Mouse (Mus musculus) lung, postnatal 36 days (tissue): ENCODE data around the gene Abl2.
A peak's percentile ranks its signal among the peaks of the same experiment; 100 is the strongest.
"Not testable (repeated sequence)": the region's sequence is repeated elsewhere in the genome, so short reads cannot be mapped to it uniquely, and the experiment has no call there.

ENCODE experiments used
- DNase-seq: peaks from one replicate; pipeline ENCODE4 v3.0.0; 2022; ENCODE audit warnings: mixed read lengths

Gene Abl2

DNA sequence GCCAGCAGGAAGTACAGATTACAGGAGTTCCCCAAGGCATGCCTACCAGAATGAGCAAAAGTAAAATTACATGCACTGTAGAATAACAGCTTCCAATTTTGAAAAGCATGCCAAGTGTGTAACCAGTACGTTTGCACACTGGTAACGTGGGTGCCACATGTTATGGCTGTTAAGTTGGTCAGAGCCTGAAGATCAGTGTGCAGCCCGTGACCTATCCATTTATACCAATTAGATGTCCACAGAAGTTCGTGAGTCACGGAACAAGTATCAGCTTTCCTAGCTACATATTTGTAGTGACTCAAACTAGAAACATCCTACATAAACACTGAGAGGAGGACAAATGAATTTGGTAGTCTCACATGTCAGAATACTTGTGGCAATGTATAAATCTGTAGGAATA lies 80.9 kb downstream of the Abl2 start:
- DNase-seq = no peak

- DNase-seq = peak; percentile 71
Measured at GRCm38 (mm10) chr1:156640577-156640976, 82.0 kb downstream of the Abl2 start.

- DNase-seq = no peak
Measured at GRCm38 (mm10) chr1:156641808-156642207, 83.2 kb downstream of the Abl2 start.

DNA sequence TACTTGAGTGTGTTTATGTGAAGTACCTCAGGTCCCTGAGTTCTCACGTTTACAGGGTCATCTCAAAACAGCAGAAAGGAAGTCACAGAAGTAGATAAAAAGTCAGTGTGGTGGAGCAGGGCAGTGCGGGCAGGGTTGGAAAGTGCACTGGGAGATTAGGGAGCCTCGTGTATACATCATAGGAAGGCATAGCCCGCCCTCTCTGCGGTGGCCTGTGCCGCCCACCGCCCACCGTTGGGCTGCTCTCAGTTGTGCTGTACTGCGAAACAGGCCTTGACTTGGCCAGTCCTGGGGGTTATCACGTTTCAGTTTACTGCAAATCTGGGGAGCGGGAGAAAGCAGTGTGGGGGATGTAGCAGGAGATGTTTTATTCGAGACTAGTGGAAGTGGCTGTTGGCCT lies 84.2 kb downstream of the Abl2 start:
- no peak for DNase-seq

GRCm38 (mm10) chr1:156644061-156644460 lies 85.5 kb downstream of the Abl2 start:
- no peak for DNase-seq

GRCm38 (mm10) chr1:156644780-156645523 lies 86.4 kb downstream of the Abl2 start:
- DNase-seq = no peak

- DNase-seq = no peak
Measured at GRCm38 (mm10) chr1:156645971-156646370, 87.4 kb downstream of the Abl2 start.

- no peak for DNase-seq
Measured at GRCm38 (mm10) chr1:156648705-156649104, 90.1 kb downstream of the Abl2 start.

- DNase-seq = no peak
Measured at GRCm38 (mm10) chr1:156650631-156651030, 92.0 kb downstream of the Abl2 start.

GRCm38 (mm10) chr1:156652189-156652822 lies 93.7 kb downstream of the Abl2 start:
- DNase-seq = peak; percentile 55

GRCm38 (mm10) chr1:156654735-156655530 lies 96.3 kb downstream of the Abl2 start:
- peak; percentile 65 for DNase-seq

GRCm38 (mm10) chr1:156657523-156657922 lies 98.9 kb downstream of the Abl2 start:
- no peak for DNase-seq

GRCm38 (mm10) chr1:156658676-156659075 lies 100.1 kb downstream of the Abl2 start:
- peak; percentile 39 for DNase-seq

GRCm38 (mm10) chr1:156659906-156660659 lies 101.5 kb downstream of the Abl2 start:
- DNase-seq = peak; percentile 61

- DNase-seq = not testable (repeated sequence)
Measured at GRCm38 (mm10) chr1:156660660-156661236, 102.2 kb downstream of the Abl2 start.

GRCm38 (mm10) chr1:156665777-156666176 lies 107.2 kb downstream of the Abl2 start:
- no peak for DNase-seq

DNA sequence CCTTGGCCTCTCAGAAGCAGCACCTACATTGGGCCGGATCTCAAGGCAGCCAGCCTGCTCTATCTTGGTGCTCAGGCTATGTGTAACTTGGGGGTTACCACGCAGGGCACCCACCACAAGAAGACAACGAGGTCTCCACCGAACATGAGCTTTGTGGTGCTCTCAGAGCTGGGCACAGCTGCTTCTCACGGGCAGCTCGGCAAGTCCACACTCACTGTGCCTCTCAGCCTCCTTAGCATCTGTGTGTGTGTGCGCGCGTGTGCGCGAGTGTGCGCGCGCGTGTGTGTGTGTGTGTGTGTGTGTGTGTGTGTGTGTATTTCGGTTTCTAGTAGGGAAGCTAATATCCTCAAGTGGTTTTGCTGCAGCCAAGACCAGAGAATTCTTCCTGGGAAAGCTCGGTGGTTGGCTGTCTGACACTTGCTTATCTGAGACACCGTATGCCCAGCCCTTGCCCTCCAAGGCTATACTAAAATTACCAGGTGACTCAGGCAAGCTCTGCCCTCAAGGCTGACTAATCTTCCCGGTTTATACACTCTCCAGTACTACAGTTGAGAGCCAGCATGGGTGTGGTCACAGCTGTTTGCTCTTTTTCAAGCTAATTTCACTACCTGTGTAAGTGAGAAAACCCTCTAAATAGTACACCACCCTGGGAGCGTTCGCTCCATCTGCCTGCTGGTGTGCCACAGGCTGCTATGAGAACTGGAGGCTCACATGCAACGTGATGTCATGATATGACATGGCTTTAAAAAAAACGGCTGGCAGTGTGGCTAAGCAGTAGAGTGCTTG lies 108.7 kb downstream of the Abl2 start:
- DNase-seq = peak; percentile 84

GRCm38 (mm10) chr1:156668602-156669001 lies 110.0 kb downstream of the Abl2 start:
- DNase-seq = peak; percentile 74

DNA sequence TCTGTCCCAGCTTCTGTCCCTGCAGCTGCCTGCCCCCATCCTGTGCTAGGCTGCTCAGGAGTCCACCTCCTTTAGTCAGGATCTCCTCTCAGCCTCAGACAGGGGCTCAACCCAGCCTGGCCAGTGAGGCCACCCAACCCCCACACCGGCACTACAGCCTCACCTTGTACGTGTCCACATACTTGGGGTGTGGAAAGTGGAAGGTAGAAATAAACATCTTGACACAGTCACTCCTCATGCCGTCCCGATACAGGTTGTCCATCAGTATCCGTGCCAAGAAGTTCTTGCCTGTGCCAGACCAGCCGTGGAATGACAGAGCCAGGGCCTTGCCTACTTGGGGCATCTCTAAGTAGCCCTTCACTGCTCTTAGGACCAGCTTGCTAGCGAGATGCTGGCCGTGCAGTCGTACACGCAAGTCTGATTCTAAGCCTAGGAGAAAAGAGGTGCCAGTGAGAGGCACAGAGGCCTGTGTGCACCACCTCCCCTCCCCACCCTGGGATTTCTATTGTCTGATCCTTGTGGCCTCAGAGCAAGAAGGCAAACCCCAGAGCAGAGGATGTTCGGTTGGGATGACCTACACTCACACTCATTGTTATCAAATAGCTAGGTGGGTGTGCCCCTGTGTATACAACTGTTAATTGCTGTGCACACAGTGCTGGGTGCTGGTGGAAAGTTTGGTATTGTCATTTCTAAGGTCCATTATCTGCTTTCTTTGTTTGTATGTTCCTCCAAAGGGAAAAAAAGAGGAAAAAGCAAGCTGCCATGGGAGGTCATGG lies 110.8 kb downstream of the Abl2 start:
- DNase-seq = peak; percentile 73

GRCm38 (mm10) chr1:156671921-156672320 lies 113.3 kb downstream of the Abl2 start:
- DNase-seq = no peak
